Mouse (Mus musculus) bone marrow macrophage, adult 2 months (primary cell): ENCODE measurements around the gene Ksr1. TPM values are rescaled to one million over a fixed set of nuclear protein-coding genes. Genes with fewer than 3 reads are reported as not detected.

ENCODE experiments used
- H3K27ac ChIP-seq: 2 replicates; pipeline ENCODE4 v1.5.1; 2012; ENCODE audit warnings: low read depth, low read length; ENCODE audit not compliant: insufficient read depth
- H3K4me1 ChIP-seq: 2 replicates; pipeline ENCODE4 v1.6.1; 2012; ENCODE audit warnings: low read length; ENCODE audit not compliant: control insufficient read depth, insufficient read depth
- H3K4me3 ChIP-seq: 2 replicates; pipeline ENCODE4 v1.5.1; 2012; ENCODE audit warnings: mild to moderate bottlenecking, low read length, moderate library complexity; ENCODE audit not compliant: insufficient read depth
- CTCF ChIP-seq: IDR thresholded peaks from 2 replicates; pipeline ENCODE4 v1.5.1; 2012; ENCODE audit warnings: low read depth, mild to moderate bottlenecking, low read length, moderate library complexity
- POLR2A ChIP-seq: IDR thresholded peaks from 2 replicates; pipeline ENCODE4 v1.6.1; 2012; ENCODE audit warnings: mild to moderate bottlenecking, low read depth, low read length, borderline replicate concordance
- polyA plus RNA-seq: library from polyadenylated mRNA; stranded (reverse); fragments of >200 nt; gene quantifications from 2 replicates; pipeline ENCODE4 v1.2.4, GENCODE M21; 2012; ENCODE audit not compliant: missing spikeins, insufficient read depth, insufficient read length

The Ksr1 gene
- polyA plus RNA-seq, 1 experiment: 6.0 TPM

DNA sequence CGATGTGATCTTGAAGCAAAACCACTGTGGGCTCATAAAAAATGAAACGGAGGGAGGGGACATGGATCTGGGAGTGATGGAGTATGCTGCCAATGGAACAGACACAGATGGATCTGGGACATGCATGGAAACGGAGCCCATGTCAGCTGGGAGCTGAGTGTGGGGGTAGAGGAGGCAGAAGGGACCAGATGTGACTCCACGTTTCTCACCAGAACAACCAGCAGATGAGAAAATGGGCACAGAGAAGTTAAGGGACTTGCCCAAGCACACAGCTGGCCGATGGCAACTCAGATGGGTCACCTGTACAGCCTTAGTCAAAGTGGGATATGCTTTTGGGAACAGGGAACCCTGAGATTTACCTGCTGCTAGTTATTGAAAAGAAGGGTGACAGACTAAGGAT, 83.3 kb downstream of the Ksr1 start:
- H3K4me1 ChIP-seq: 0 out of 2 replicates have a peak, but pooled peaks cover 4% of the 10 kb centered on the region
- H3K4me3 ChIP-seq: no peak overlapping the region
- H3K27ac ChIP-seq: no peak overlapping the region
- TF ChIP-seq POLR2A: no peak
- no peak for TF ChIP-seq CTCF

GRCm38 (mm10) chr11:79061839-79062238, 84.4 kb downstream of the Ksr1 start:
- Histone ChIP-seq H3K4me1 (0 out of 2 replicates have a peak, but pooled peaks cover 4% of the 10 kb centered on the region), H3K27ac (no peak overlapping the region), H3K4me3 (no peak overlapping the region)
- no peak for TF ChIP-seq POLR2A
- TF ChIP-seq CTCF: no peak

- H3K4me3 ChIP-seq: no peak overlapping the region
- TF ChIP-seq POLR2A: no peak
- no peak for TF ChIP-seq CTCF
Measured at GRCm38 (mm10) chr11:79059850-79060249, 86.4 kb downstream of the Ksr1 start.

DNA sequence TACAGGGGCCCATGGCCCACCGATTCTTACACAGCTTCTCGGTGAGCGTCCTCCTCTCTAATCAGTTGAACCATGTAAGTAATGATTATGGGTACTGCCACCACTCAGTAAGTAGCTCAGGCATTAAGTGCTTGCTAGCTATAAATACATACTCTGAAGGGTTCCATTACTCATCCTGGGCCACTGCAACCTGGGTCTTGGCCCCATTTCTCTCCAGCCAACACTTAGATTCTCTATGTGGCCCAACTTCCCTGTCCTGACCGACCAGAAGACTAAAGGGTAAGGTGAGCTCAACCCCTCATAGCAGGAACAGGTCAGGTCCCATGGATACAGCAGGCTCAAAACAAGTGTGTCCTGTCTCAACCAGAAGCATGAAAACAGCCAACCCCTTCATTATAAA, 87.1 kb downstream of the Ksr1 start:
- Histone ChIP-seq H3K27ac (no peak overlapping the region), H3K4me1 (0 out of 2 replicates have a peak, but pooled peaks cover 4% of the 10 kb centered on the region), H3K4me3 (no peak overlapping the region)
- TF ChIP-seq CTCF: no peak
- TF ChIP-seq POLR2A: no peak

More at GRCm38 (mm10) chr11:79059850-79060249, 86.4 kb downstream of the Ksr1 start:
- Histone ChIP-seq H3K4me1 (0 out of 2 replicates have a peak, but pooled peaks cover 4% of the 10 kb centered on the region), H3K27ac (no peak overlapping the region)

GRCm38 (mm10) chr11:79058610-79059009, 87.6 kb downstream of the Ksr1 start:
- TF ChIP-seq CTCF: no peak
- TF ChIP-seq POLR2A: no peak
- Histone ChIP-seq H3K27ac (no peak overlapping the region), H3K4me3 (no peak overlapping the region), H3K4me1 (0 out of 2 replicates have a peak, but pooled peaks cover 4% of the 10 kb centered on the region)

DNA sequence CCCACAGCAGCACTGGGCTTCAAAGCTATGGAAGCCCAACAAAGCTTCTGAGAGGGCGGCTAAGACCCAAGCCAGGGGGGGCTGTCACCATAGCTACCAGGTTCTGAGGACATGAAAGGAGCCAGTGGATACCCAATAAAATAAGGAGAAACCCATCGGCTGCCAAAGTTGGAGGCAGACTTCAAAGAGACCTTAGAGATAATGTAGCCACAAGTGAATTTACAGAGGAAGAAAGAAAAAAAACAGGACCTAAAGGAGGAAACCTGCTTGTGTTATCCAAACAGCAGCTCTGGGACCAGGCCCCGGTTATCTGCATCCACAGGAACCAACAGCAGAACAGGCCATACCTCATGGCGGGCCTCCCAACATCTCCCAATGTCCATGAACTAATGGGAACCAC, 88.4 kb downstream of the Ksr1 start:
- H3K4me3 ChIP-seq: no peak overlapping the region
- H3K4me1 ChIP-seq: 0 out of 2 replicates have a peak, but pooled peaks cover 4% of the 10 kb centered on the region
- no peak for TF ChIP-seq POLR2A
- no peak for TF ChIP-seq CTCF
- no peak overlapping the region for H3K27ac ChIP-seq

DNA sequence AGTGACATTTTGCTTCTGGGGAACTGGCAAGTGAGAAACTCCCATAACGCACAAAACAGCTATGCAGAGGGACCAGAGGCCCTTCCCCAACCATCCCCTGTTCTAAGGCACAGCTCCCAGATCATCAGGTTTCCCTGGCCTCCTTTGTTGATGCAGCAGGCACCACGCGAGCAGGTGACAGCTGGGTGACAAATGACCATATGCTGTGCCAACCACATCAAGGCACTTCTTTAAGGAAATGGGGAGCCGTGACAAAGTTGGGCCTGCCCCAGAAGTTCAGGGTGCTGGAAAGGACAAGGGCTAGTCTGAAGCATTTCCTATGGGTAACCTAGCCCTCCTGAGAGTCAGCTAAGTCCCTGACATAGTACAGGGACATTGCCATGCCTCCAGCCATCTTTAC, 89.3 kb downstream of the Ksr1 start:
- TF ChIP-seq POLR2A (no peak), CTCF (no peak)
- 0 out of 2 replicates have a peak, but pooled peaks cover 4% of the 10 kb centered on the region for H3K4me1 ChIP-seq
- H3K4me3 ChIP-seq: no peak overlapping the region
- H3K27ac ChIP-seq: no peak overlapping the region

GRCm38 (mm10) chr11:79056027-79056426, 90.2 kb downstream of the Ksr1 start:
- H3K27ac ChIP-seq: no peak overlapping the region
- 0 out of 2 replicates have a peak, but pooled peaks cover 4% of the 10 kb centered on the region for H3K4me1 ChIP-seq
- no peak overlapping the region for H3K4me3 ChIP-seq
- TF ChIP-seq POLR2A: no peak
- TF ChIP-seq CTCF: no peak

DNA sequence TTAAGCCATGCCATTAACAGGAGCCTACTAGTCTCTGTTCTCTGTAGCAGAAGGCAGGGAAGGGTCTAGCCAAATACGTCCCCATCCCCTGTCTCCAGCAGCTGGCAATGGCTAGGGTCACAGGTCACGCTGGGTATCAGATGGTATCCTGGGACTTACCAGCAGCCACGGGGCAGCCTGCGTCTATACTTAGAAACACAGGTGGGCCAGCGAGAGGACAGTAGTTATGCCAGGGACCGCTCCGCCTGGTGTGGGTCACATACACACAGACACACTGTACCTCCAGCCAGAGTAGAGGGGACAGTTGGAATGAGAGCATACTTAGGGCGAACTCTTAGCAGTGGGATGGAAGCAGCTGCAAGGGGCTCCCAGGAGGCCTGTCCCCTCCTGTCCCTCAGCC, 91.0 kb downstream of the Ksr1 start:
- H3K27ac ChIP-seq: no peak overlapping the region
- TF ChIP-seq POLR2A (no peak), CTCF (no peak)
- H3K4me3 ChIP-seq: no peak overlapping the region
- 0 out of 2 replicates have a peak, but pooled peaks cover 4% of the 10 kb centered on the region for H3K4me1 ChIP-seq

- TF ChIP-seq POLR2A (no peak), CTCF (no peak)
- no peaks in the 10 kb centered on the region for H3K4me1 ChIP-seq
- no peak overlapping the region for H3K27ac ChIP-seq
- no peak overlapping the region for H3K4me3 ChIP-seq
Measured at GRCm38 (mm10) chr11:79054161-79055152, 91.8 kb downstream of the Ksr1 start.
